Mouse (Mus musculus): Measurements from ENCODE around the gene Ola1.

Ola1 gene

GRCm38 (mm10) chr2:73150526-73150925 is 68.2 kb downstream of the Ola1 start:
- no peak for DNase-seq (ENCODE audit: low spot score in 2 of 2)

GRCm38 (mm10) chr2:73146111-73146510 is 72.6 kb downstream of the Ola1 start:
- no peak for DNase-seq (ENCODE audit: low spot score in 2 of 2)

- DNase-seq (ENCODE audit: low spot score in 2 of 2) = no peak
Measured at GRCm38 (mm10) chr2:73143732-73144131, 75.0 kb downstream of the Ola1 start.

GRCm38 (mm10) chr2:73142832-73143470 is 75.8 kb downstream of the Ola1 start:
- no peak for DNase-seq (ENCODE audit: low spot score in 2 of 2)

- DNase-seq (ENCODE audit: low spot score in 2 of 2) = no peak
Measured at GRCm38 (mm10) chr2:73132897-73133296, 85.8 kb downstream of the Ola1 start.

- no peak for DNase-seq (ENCODE audit: low spot score in 2 of 2)
Measured at GRCm38 (mm10) chr2:73127686-73128085, 91.0 kb downstream of the Ola1 start.

- no peak for DNase-seq (ENCODE audit: low spot score in 2 of 2)
Measured at GRCm38 (mm10) chr2:73118781-73119180, 99.9 kb downstream of the Ola1 start.

- DNase-seq (ENCODE audit: low spot score in 2 of 2) = no peak
Measured at GRCm38 (mm10) chr2:73107089-73107488, 111.6 kb downstream of the Ola1 start.

GRCm38 (mm10) chr2:73096491-73096890 is 122.2 kb downstream of the Ola1 start:
- no peak for DNase-seq (ENCODE audit: low spot score in 2 of 2)

GRCm38 (mm10) chr2:73095300-73095699 is 123.4 kb downstream of the Ola1 start:
- no peak for DNase-seq (ENCODE audit: low spot score in 2 of 2)

- no peak for DNase-seq (ENCODE audit: low spot score in 2 of 2)
Measured at GRCm38 (mm10) chr2:73093032-73093431, 125.7 kb downstream of the Ola1 start.

GRCm38 (mm10) chr2:73091302-73091701 is 127.4 kb downstream of the Ola1 start:
- DNase-seq (ENCODE audit: low spot score in 2 of 2) = no peak

- DNase-seq (ENCODE audit: low spot score in 2 of 2) = no peak
Measured at GRCm38 (mm10) chr2:73087641-73088040, 131.1 kb downstream of the Ola1 start.

- DNase-seq (ENCODE audit: low spot score in 2 of 2) = no peak
Measured at GRCm38 (mm10) chr2:73085669-73086304, 132.9 kb downstream of the Ola1 start.

GRCm38 (mm10) chr2:73082476-73082875 is 136.2 kb downstream of the Ola1 start:
- no peak for DNase-seq (ENCODE audit: low spot score in 2 of 2)

GRCm38 (mm10) chr2:73081861-73082260 is 136.9 kb downstream of the Ola1 start:
- no peak for DNase-seq (ENCODE audit: low spot score in 2 of 2)

GRCm38 (mm10) chr2:73080084-73080483 is 138.6 kb downstream of the Ola1 start:
- no peak for DNase-seq (ENCODE audit: low spot score in 2 of 2)

GRCm38 (mm10) chr2:73079311-73079710 is 139.4 kb downstream of the Ola1 start:
- DNase-seq (ENCODE audit: low spot score in 2 of 2) = no peak

- no peak for DNase-seq (ENCODE audit: low spot score in 2 of 2)
Measured at GRCm38 (mm10) chr2:73073811-73074472, 144.8 kb downstream of the Ola1 start.

GRCm38 (mm10) chr2:73071201-73071600 is 147.5 kb downstream of the Ola1 start:
- DNase-seq (ENCODE audit: low spot score in 2 of 2) = no peak

GRCm38 (mm10) chr2:73070449-73071076 is 148.2 kb downstream of the Ola1 start:
- DNase-seq (ENCODE audit: low spot score in 2 of 2) = no peak

GRCm38 (mm10) chr2:73069223-73069825 is 149.4 kb downstream of the Ola1 start:
- DNase-seq (ENCODE audit: low spot score in 2 of 2) = no peak
